Mouse (Mus musculus): ENCODE measurements at regions not wholly inside any gene's neighbourhood (a gene's known extent, or its start where the extent isn't known, plus 50 kb on each side); places are given as distances from the start of the nearest gene placed in this dataset.

- DNase-seq (no peak), ATAC-seq (no peak)
- 44% methylated on average over 9 of the region's 9 CpGs for WGBS (ENCODE audit: insufficient replicate concordance)
- no peak for TF ChIP-seq EP300 (IDR thresholded peaks at IDR 0.05; ENCODE audit: low read depth)
- no peak overlapping the region for H3K4me2 ChIP-seq (ENCODE audit: low read depth, low read length)
- no peaks in the 10 kb centered on the region for H3K9me3 ChIP-seq (ENCODE audit: low read length)
- no peak overlapping the region for H3K4me3 ChIP-seq (ENCODE audit: low read depth, low read length)
- no peak overlapping the region for H3K27ac ChIP-seq (ENCODE audit: low read depth)
- no peak overlapping the region for H3K9ac ChIP-seq (replicated peaks)
- no peaks in the 10 kb centered on the region for H3K27me3 ChIP-seq (ENCODE audit: insufficient read depth, low read length)
- H3K36me3 ChIP-seq (replicated peaks; ENCODE audit: insufficient read depth, low read length), result no peaks in the 10 kb centered on the region
- no peaks in the 10 kb centered on the region for H3K4me1 ChIP-seq (ENCODE audit: insufficient read depth)
Measured at GRCm38 (mm10) chr2:34027445-34027844, 139.7 kb upstream of the Mvb12b start.

- H3K4me2 ChIP-seq (ENCODE audit: low read depth, low read length), result no peak overlapping the region
Measured at GRCm38 (mm10) chr2:34026566-34027360, 139.0 kb upstream of the Mvb12b start.

GRCm38 (mm10) chr2:34025715-34026360 lies 138.1 kb upstream of the Mvb12b start:
- no peak overlapping the region for H3K9ac ChIP-seq (replicated peaks)
- H3K27me3 ChIP-seq (ENCODE audit: insufficient read depth, low read length), result no peaks in the 10 kb centered on the region
- 52% methylated on average over 10 of the region's 10 CpGs for whole genome bisulfite sequencing (ENCODE audit: insufficient replicate concordance)
- no peaks in the 10 kb centered on the region for H3K36me3 ChIP-seq (replicated peaks; ENCODE audit: insufficient read depth, low read length)
- H3K4me1 ChIP-seq (ENCODE audit: insufficient read depth), result no peaks in the 10 kb centered on the region
- peak; percentile 62 for DNase-seq
- TF ChIP-seq CTCF (IDR thresholded peaks at IDR 0.05; ENCODE audit: low read depth), result peak; percentile 64
- no peak for TF ChIP-seq EP300 (IDR thresholded peaks at IDR 0.05; ENCODE audit: low read depth)
- ATAC-seq, result no peak
- no peak overlapping the region for H3K27ac ChIP-seq (ENCODE audit: low read depth)
- H3K4me3 ChIP-seq (ENCODE audit: low read depth, low read length), result no peak overlapping the region
- no peaks in the 10 kb centered on the region for H3K9me3 ChIP-seq (ENCODE audit: low read length)
- H3K4me2 ChIP-seq (ENCODE audit: low read depth, low read length), result no peak overlapping the region

More at GRCm38 (mm10) chr2:34026566-34027360, 139.0 kb upstream of the Mvb12b start:
- ATAC-seq (no peak), DNase-seq (no peak)
- H3K9ac ChIP-seq (replicated peaks), result no peak overlapping the region
- no peak overlapping the region for H3K27ac ChIP-seq (ENCODE audit: low read depth)
- H3K4me1 ChIP-seq (ENCODE audit: insufficient read depth), result no peaks in the 10 kb centered on the region
- H3K27me3 ChIP-seq (ENCODE audit: insufficient read depth, low read length), result no peaks in the 10 kb centered on the region
- 64% methylated on average over 16 of the region's 16 CpGs for WGBS (ENCODE audit: insufficient replicate concordance)
- no peak overlapping the region for H3K4me3 ChIP-seq (ENCODE audit: low read depth, low read length)
- TF ChIP-seq CTCF (IDR thresholded peaks at IDR 0.05; ENCODE audit: low read depth), result peak; percentile 26; the same call in 1 of the 2 replicates
- no peak for TF ChIP-seq EP300 (IDR thresholded peaks at IDR 0.05; ENCODE audit: low read depth)
- no peaks in the 10 kb centered on the region for H3K9me3 ChIP-seq (ENCODE audit: low read length)
- H3K36me3 ChIP-seq (replicated peaks; ENCODE audit: insufficient read depth, low read length), result no peaks in the 10 kb centered on the region

GRCm38 (mm10) chr2:34017142-34017453 lies 129.4 kb upstream of the Mvb12b start:
- no peak overlapping the region for H3K9ac ChIP-seq (replicated peaks)
- no peaks in the 10 kb centered on the region for H3K27me3 ChIP-seq (ENCODE audit: insufficient read depth, low read length)
- no peak overlapping the region for H3K4me2 ChIP-seq (ENCODE audit: low read depth, low read length)
- no peaks in the 10 kb centered on the region for H3K36me3 ChIP-seq (replicated peaks; ENCODE audit: insufficient read depth, low read length)
- no peak for DNase-seq
- TF ChIP-seq CTCF (IDR thresholded peaks at IDR 0.05; ENCODE audit: low read depth), result no peak
- no peak for TF ChIP-seq EP300 (IDR thresholded peaks at IDR 0.05; ENCODE audit: low read depth)
- 57% methylated on average over 5 of the region's 5 CpGs for WGBS (ENCODE audit: insufficient replicate concordance)
- H3K4me1 ChIP-seq (ENCODE audit: insufficient read depth), result no peaks in the 10 kb centered on the region
- no peak overlapping the region for H3K4me3 ChIP-seq (ENCODE audit: low read depth, low read length)
- ATAC-seq, result no peak
- no peak overlapping the region for H3K27ac ChIP-seq (ENCODE audit: low read depth)
- H3K9me3 ChIP-seq (ENCODE audit: low read length), result no peaks in the 10 kb centered on the region

GRCm38 (mm10) chr2:34016350-34017141 lies 128.8 kb upstream of the Mvb12b start:
- TF ChIP-seq EP300 (IDR thresholded peaks at IDR 0.05; ENCODE audit: low read depth), result no peak
- TF ChIP-seq CTCF (IDR thresholded peaks at IDR 0.05; ENCODE audit: low read depth), result no peak
- H3K36me3 ChIP-seq (replicated peaks; ENCODE audit: insufficient read depth, low read length), result no peaks in the 10 kb centered on the region
- no peak for DNase-seq
- no peaks in the 10 kb centered on the region for H3K4me1 ChIP-seq (ENCODE audit: insufficient read depth)
- H3K27ac ChIP-seq (ENCODE audit: low read depth), result no peak overlapping the region
- no peak overlapping the region for H3K4me2 ChIP-seq (ENCODE audit: low read depth, low read length)
- H3K9me3 ChIP-seq (ENCODE audit: low read length), result no peaks in the 10 kb centered on the region
- H3K9ac ChIP-seq (replicated peaks), result no peak overlapping the region
- no peaks in the 10 kb centered on the region for H3K27me3 ChIP-seq (ENCODE audit: insufficient read depth, low read length)
- no peak overlapping the region for H3K4me3 ChIP-seq (ENCODE audit: low read depth, low read length)
- ATAC-seq, result no peak
- WGBS (ENCODE audit: insufficient replicate concordance), result 56% methylated on average over 20 of the region's 20 CpGs

- H3K4me1 ChIP-seq (ENCODE audit: insufficient read depth), result no peaks in the 10 kb centered on the region
- no peak for TF ChIP-seq CTCF (IDR thresholded peaks at IDR 0.05; ENCODE audit: low read depth)
- no peak for TF ChIP-seq EP300 (IDR thresholded peaks at IDR 0.05; ENCODE audit: low read depth)
- no peak overlapping the region for H3K4me2 ChIP-seq (ENCODE audit: low read depth, low read length)
- no peaks in the 10 kb centered on the region for H3K9me3 ChIP-seq (ENCODE audit: low read length)
- WGBS (ENCODE audit: insufficient replicate concordance), result 82% methylated on average over 7 of the region's 7 CpGs
- no peak for ATAC-seq
- DNase-seq, result no peak
- H3K27ac ChIP-seq (ENCODE audit: low read depth), result no peak overlapping the region
- H3K27me3 ChIP-seq (ENCODE audit: insufficient read depth, low read length), result no peaks in the 10 kb centered on the region
- no peaks in the 10 kb centered on the region for H3K36me3 ChIP-seq (replicated peaks; ENCODE audit: insufficient read depth, low read length)
- no peak overlapping the region for H3K4me3 ChIP-seq (ENCODE audit: low read depth, low read length)
- no peak overlapping the region for H3K9ac ChIP-seq (replicated peaks)
Measured at GRCm38 (mm10) chr2:34015640-34015995, 127.9 kb upstream of the Mvb12b start.
